Mouse (Mus musculus) heart, adult 2 months (tissue): ENCODE measurements around the gene Apoa4. TPM values are rescaled to one million over a fixed set of nuclear protein-coding genes. Genes with fewer than 3 reads are reported as not detected.

ENCODE experiments used
- DNase-seq, 2 experiments: peaks; one replicate each; pipeline ENCODE4 v3.0.0; 2021
- H3K27ac ChIP-seq: fragments of 200-600 bp; 2 replicates; pipeline ENCODE4 v1.8.1; 2022
- H3K27me3 ChIP-seq: fragments of 200-500 bp; 2 replicates; pipeline ENCODE4 v1.6.1; 2012; ENCODE audit warnings: mild to moderate bottlenecking, low read length, inconsistent platforms, mixed read lengths; ENCODE audit not compliant: control insufficient read depth, insufficient read depth
- H3K36me3 ChIP-seq: fragments of 200-500 bp; 2 replicates; pipeline ENCODE4 v1.6.1; 2012; ENCODE audit warnings: low read length, inconsistent platforms; ENCODE audit not compliant: control insufficient read depth, insufficient read depth
- H3K4me1 ChIP-seq: fragments of 200-500 bp; 2 replicates; pipeline ENCODE4 v1.6.1; 2011; ENCODE audit warnings: low read length; ENCODE audit not compliant: control insufficient read depth, insufficient read depth
- H3K4me3 ChIP-seq: fragments of 200-600 bp; 2 replicates; pipeline ENCODE4 v1.8.1; 2022
- H3K79me2 ChIP-seq: fragments of 200-500 bp; replicated peaks from 2 replicates; pipeline ENCODE4 v1.6.1; 2012; ENCODE audit warnings: mild to moderate bottlenecking, inconsistent platforms, low read length, moderate library complexity, mixed read lengths; ENCODE audit not compliant: control insufficient read depth, insufficient read depth
- H3K9ac ChIP-seq: fragments of 200-500 bp; 2 replicates; pipeline ENCODE4 v1.6.1; 2012; ENCODE audit warnings: low read depth, mild to moderate bottlenecking, control low read depth, inconsistent platforms, low read length, mixed read lengths
- CTCF ChIP-seq: fragments of 200-600 bp; IDR thresholded peaks from 2 replicates; pipeline ENCODE4 v1.8.1; 2022; ENCODE audit warnings: antibody characterized with exemption, mild to moderate bottlenecking, moderate library complexity
- EP300 ChIP-seq: fragments of 200-500 bp; IDR thresholded peaks from 2 replicates; pipeline ENCODE4 v1.6.1; 2011; ENCODE audit warnings: low read depth, low read length, control low read depth; ENCODE audit not compliant: insufficient read depth
- POLR2A ChIP-seq: fragments of 200-500 bp; IDR thresholded peaks from 2 replicates; pipeline ENCODE4 v1.6.1; 2011; ENCODE audit warnings: mild to moderate bottlenecking, low read depth, low read length, control low read depth; ENCODE audit not compliant: insufficient read depth
- WGBS: fragments of 180-500 bp; shearing (Covaris S2); methylation state at CpG from one replicate; pipeline ENCODE4 v1.1.7; 2018; 5-methylcytosine and 5-hydroxymethylcytosine counted together
- intact Hi-C: fragments of 180-260 bp; cut with DNase I; formaldehyde crosslinking; loops from one replicate; pipeline ENCODE4 v1.15.1; 2025
- long read RNA-seq: library from polyadenylated mRNA; stranded (forward); transcript quantifications from one replicate; pipeline ENCODE4 v2.0.0, GENCODE M21; 2021
- polyA plus RNA-seq: library from polyadenylated mRNA; depleted of rRNA; stranded (reverse); fragments of >200 nt; gene quantifications from 2 replicates; pipeline ENCODE4 v1.2.3, GENCODE M21; 2012; rRNA removed
- total RNA-seq, 2 experiments: library from RNA; stranded (reverse); gene quantifications; 2 replicates each; pipeline ENCODE4 v1.2.3; 2021

The Apoa4 gene
- not detected for total RNA-seq
- polyA plus RNA-seq = 0.09 and 0.10 TPM in 2 replicates
- long read RNA-seq = 0 reads

DNA sequence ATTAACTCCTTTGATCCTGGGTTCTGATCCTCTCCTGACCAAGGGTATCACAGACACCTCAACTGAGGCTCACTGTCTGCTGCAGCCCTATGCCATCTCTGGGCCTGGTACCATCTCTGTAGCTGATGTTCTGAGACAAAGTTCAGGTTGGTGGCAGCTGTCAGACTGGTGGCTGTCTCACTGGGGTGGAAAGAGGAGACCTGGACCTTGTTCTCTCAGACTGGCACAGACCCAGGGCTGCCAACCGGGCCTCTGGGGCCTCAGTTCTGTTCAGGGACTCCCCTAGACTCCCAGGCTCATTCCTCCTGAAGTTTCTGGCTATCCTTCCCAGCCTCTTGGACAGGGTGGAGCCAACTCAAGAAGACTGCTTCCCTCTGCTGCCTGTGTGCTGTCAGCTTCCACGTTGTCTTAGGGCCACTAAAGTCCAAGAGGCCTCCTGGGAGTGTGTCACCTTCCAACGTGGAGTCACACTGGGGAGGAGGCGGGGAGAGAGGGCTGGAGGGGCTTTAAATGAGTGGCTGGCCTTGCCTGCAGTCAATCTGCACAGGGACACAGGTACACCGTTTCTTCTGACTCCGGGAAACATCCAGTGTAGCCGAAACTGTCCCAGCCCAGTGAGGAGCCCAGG lies at the start of gene Apoa4:
TSS of gene Apoa4 (plus strand) at position 171 of the 628 bp plus-strand sequence.
- Histone ChIP-seq H3K4me1 (no peaks in the 10 kb centered on the region), H3K4me3 (no peak within 1 kb of the TSS), H3K36me3 (no peaks in the 10 kb centered on the region), H3K27me3 (no peaks in the 10 kb centered on the region), H3K9ac (no peak within 1 kb of the TSS), H3K27ac (no peak within 1 kb of the TSS), H3K79me2 (no peaks in the 10 kb centered on the region)
- TF ChIP-seq EP300 (no peak), CTCF (no peak), POLR2A (no peak)
- intact Hi-C loops = no loop called here
- 64% methylated on average over 7 of the region's 7 CpGs for WGBS
- no peak for DNase-seq

DNA sequence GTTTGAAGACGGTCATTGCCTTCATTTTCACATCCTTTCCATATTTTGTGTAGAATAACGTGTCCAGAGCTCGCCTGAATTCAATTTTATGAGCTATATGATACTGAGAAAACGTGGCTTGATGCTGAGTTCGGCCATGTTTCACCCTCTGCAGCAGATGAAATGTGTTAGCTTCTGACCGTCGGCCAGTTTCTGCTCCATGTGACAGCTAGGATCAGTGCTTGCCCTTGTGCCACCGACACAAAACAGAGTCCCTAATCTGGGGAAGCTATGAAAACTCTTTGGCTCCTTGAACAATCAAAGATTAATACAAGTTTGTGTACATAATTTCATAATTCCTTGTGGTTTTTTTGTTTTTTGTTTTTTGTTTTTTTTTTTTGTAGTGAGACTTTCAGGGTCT lies 49.3 kb upstream of the Apoa4 start:
- no peaks in the 10 kb centered on the region for H3K79me2 ChIP-seq
- 57% methylated on average over 8 of the region's 8 CpGs for WGBS
- intact Hi-C loops = loop anchor here (1.0 to 5.0 kb wide), 2 partner anchors 56 to 188 kb away; no protein-coding TSS in a partner anchor
- peaks cover 12% of the 10 kb centered on the region for H3K4me1 ChIP-seq
- TF ChIP-seq EP300 (no peak), POLR2A (no peak), CTCF (no peak)
- no peaks in the 10 kb centered on the region for H3K27me3 ChIP-seq
- H3K36me3 ChIP-seq = peaks cover 3% of the 10 kb centered on the region; the same call in 1 of the 2 replicates
- H3K4me3 ChIP-seq = no peak overlapping the region
- DNase-seq = no peak
- H3K27ac ChIP-seq = peak overlapping the region; percentile 24
- no peak overlapping the region for H3K9ac ChIP-seq

DNA sequence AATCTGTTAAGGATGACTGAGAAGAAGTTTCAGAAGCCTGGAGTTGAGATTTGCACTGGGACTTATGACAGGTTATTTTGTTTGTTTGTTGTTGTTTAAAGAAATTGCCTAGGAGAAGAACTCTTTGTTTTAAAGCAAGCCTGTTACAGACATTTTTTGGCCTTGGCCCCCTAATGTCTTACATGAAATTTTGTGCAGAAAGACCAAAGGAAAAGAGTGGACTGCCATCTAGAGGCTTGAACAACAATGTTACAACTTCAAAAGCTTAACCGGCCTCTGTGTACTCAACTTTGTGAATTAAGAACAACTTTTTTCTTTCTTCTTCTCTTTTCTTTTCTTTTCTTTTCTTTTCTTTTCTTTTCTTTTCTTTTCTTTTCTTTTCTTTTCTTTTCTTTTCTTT lies 48.9 kb upstream of the Apoa4 start:
- intact Hi-C loops = loop anchor here (1.0 to 5.0 kb wide), 2 partner anchors 56 to 188 kb away; no protein-coding TSS in a partner anchor
- H3K36me3 ChIP-seq = peaks cover 6% of the 10 kb centered on the region; the same call in 1 of the 2 replicates
- TF ChIP-seq POLR2A (no peak), CTCF (peak; percentile 79)
- peak overlapping the region; percentile 24 for H3K27ac ChIP-seq
- H3K9ac ChIP-seq = no peak overlapping the region
- no peak for DNase-seq
- H3K27me3 ChIP-seq = no peaks in the 10 kb centered on the region
- no peak overlapping the region for H3K4me3 ChIP-seq
- WGBS = 6% methylated on average over 1 of the region's 1 CpGs
- peaks cover 16% of the 10 kb centered on the region for H3K4me1 ChIP-seq
- H3K79me2 ChIP-seq = no peaks in the 10 kb centered on the region

- intact Hi-C loops = loop anchor here (5.0 kb wide), 1 partner anchor 55 kb away; no protein-coding TSS in a partner anchor
- H3K36me3 ChIP-seq = peaks cover 10% of the 10 kb centered on the region
- H3K9ac ChIP-seq = no peak overlapping the region
- H3K27ac ChIP-seq = no peak overlapping the region
- no peak overlapping the region for H3K4me3 ChIP-seq
- WGBS = 88% methylated on average over 6 of the region's 6 CpGs
- no peaks in the 10 kb centered on the region for H3K27me3 ChIP-seq
- no peak for DNase-seq
- no peaks in the 10 kb centered on the region for H3K79me2 ChIP-seq
- peaks cover 23% of the 10 kb centered on the region for H3K4me1 ChIP-seq
- TF ChIP-seq CTCF = no peak
- TF ChIP-seq EP300 = no peak
- no peak for TF ChIP-seq POLR2A
Measured at GRCm38 (mm10) chr9:46192642-46193041, 47.9 kb upstream of the Apoa4 start.

- no peaks in the 10 kb centered on the region for H3K79me2 ChIP-seq
- H3K36me3 ChIP-seq = peaks cover 14% of the 10 kb centered on the region
- H3K27ac ChIP-seq = peak overlapping the region; percentile 11; the same call in 1 of the 2 replicates
- no peak for DNase-seq
- no peak overlapping the region for H3K9ac ChIP-seq
- TF ChIP-seq EP300 = no peak
- no peak for TF ChIP-seq POLR2A
- TF ChIP-seq CTCF = no peak
- intact Hi-C loops = loop anchor here (5.0 kb wide), 1 partner anchor 52 kb away; no protein-coding TSS in a partner anchor
- H3K27me3 ChIP-seq = no peaks in the 10 kb centered on the region
- H3K4me3 ChIP-seq = no peak overlapping the region
- WGBS = 51% methylated on average over 9 of the region's 9 CpGs
- peaks cover 33% of the 10 kb centered on the region for H3K4me1 ChIP-seq
Measured at GRCm38 (mm10) chr9:46194809-46195208, 45.7 kb upstream of the Apoa4 start.

DNA sequence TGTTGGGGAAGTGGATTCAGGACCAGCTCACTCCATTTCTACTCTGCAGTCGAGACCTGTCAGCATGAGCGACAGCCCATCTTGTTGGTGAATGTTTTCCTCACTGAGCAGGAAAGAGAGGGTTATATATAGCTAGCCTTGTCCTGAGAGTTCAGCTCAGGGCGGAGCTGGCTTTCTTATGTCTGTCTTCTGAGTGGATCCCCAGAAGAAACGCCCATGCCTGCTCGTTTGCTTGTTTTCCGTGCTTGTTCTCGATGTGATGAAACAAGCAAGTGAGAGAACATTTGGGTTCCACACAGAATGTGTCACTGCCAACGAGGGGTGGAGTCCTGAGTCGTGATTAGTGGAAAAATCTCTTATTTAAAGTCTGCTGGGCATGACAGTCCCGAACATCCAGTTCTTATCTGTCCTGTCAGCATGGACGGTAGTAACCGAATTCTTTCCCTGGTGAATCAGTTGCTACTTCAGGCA lies 43.8 kb upstream of the Apoa4 start:
- Histone ChIP-seq H3K9ac (peak overlapping the region; percentile 40), H3K4me1 (peaks cover 31% of the 10 kb centered on the region), H3K79me2 (no peaks in the 10 kb centered on the region), H3K27ac (peak overlapping the region; percentile 90), H3K27me3 (no peaks in the 10 kb centered on the region), H3K4me3 (peak overlapping the region; percentile 12; the same call in 1 of the 2 replicates), H3K36me3 (peaks cover 14% of the 10 kb centered on the region)
- TF ChIP-seq CTCF (no peak), EP300 (peak; percentile 91), POLR2A (peak; percentile 81)
- intact Hi-C loops = no loop called here
- 6% methylated on average over 12 of the region's 12 CpGs for WGBS
- peak; percentile 71 to 80 for DNase-seq
